Mouse (Mus musculus): ENCODE measurements around the gene Akr1e1.

GRCm38 (mm10) chr13:4576921-4577320 is 32.1 kb downstream of the Akr1e1 start:
- no peak for TF ChIP-seq POLR2A (IDR thresholded peaks at IDR 0.05; ENCODE audit: insufficient read length, low read depth)
- no peak for TF ChIP-seq MYOG (IDR thresholded peaks at IDR 0.05; ENCODE audit: control insufficient read depth in 1 of 3, insufficient read depth in 1 of 3, insufficient read length in 2 of 3, low read depth in 2 of 3)
